1 mouse cellular context compared by ENCODE assay signal in the genomic region with DNA sequence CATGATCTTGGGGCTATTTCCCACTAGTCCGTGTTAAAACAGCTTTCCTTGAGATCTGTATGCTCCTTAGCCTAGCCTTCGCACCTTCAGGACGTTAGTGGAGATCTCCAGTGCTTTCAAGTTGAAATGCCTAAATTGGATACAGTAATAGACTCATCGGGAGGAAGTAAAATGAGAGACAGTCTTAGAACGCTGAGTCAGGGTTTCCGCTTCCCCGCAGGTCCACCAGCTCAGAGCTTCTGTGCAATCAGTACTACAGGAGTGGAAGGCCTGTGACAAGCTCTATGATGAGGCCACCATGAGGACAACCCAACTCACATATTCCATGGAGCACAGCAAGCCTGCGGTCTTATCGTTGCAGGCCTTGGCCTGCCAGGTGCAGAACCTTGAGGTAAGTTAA.
A peak's percentile ranks its signal among the peaks of the same experiment; 100 is the strongest.
TF ChIP-seq lines count a peak whose summit lies in the region.

No protein-coding gene starts in this region.

TF ChIP-seq in CH12.LX, 34 proteins besides CTCF, POLR2A, EP300 and RAD21 (continued from another document):
- TF ChIP-seq HCFC1 (IDR thresholded peaks at IDR 0.05; ENCODE audit: low read depth, low read length) (no peak), ZC3H11A (IDR thresholded peaks at IDR 0.05; ENCODE audit: low read depth, low read length) (no peak), NELFE (IDR thresholded peaks at IDR 0.05; ENCODE audit: low read depth, low read length) (no peak), USF2 (conservative IDR thresholded peaks at IDR 0.05; ENCODE audit: low read depth, low read length) (no peak), MAFK (IDR thresholded peaks at IDR 0.05; ENCODE audit: insufficient replicate concordance, low read length) (peak; percentile 92), BHLHE40 (IDR thresholded peaks at IDR 0.05; ENCODE audit: low read depth, low read length) (no peak), KAT2A (IDR thresholded peaks at IDR 0.05; ENCODE audit: insufficient replicate concordance, low read length) (no peak), IRF4 (IDR thresholded peaks at IDR 0.05; ENCODE audit: low read depth, low read length) (no peak), NRF1 (IDR thresholded peaks at IDR 0.05; ENCODE audit: low read depth, low read length) (no peak), ELF1 (IDR thresholded peaks at IDR 0.05; ENCODE audit: low read depth, low read length) (no peak), GABPA (IDR thresholded peaks at IDR 0.05; ENCODE audit: insufficient replicate concordance, low read depth, low read length) (no peak), CHD2 (IDR thresholded peaks at IDR 0.05; ENCODE audit: low read length) (no peak), PAX5 (IDR thresholded peaks at IDR 0.05; ENCODE audit: low read length) (no peak), TCF12 (IDR thresholded peaks at IDR 0.05; ENCODE audit: low read depth, low read length) (no peak), USF1 (IDR thresholded peaks at IDR 0.05; ENCODE audit: low read depth, low read length) (no peak)
